Mouse (Mus musculus) spleen, adult 2 months (tissue): ENCODE results near the gene Zfp872. TPM values are rescaled to one million over a fixed set of nuclear protein-coding genes. Genes with fewer than 3 reads are reported as not detected.
A peak's percentile ranks its signal among the peaks of the same experiment; 100 is the strongest.
"Not testable (repeated sequence)": the region's sequence is repeated elsewhere in the genome, so short reads cannot be mapped to it uniquely, and the experiment has no call there.

Experiments used
- DNase-seq, 2 experiments: peaks; one replicate each; pipeline versions ENCODE4 v3.0.0 to v3.0.0-alpha.2; 2012 to 2021; ENCODE audit warnings: low spot score in 2 of 2, low read depth in 1 of 2
- H3K27ac ChIP-seq: fragments of 200-500 bp; 2 replicates; pipeline ENCODE4 v1.5.1; 2012; ENCODE audit warnings: low read length, inconsistent platforms; ENCODE audit not compliant: insufficient read depth
- H3K27me3 ChIP-seq: fragments of 200-500 bp; 2 replicates; pipeline ENCODE4 v1.6.1; 2012; ENCODE audit warnings: mild to moderate bottlenecking, moderate library complexity, low read length, inconsistent platforms; ENCODE audit not compliant: control insufficient read depth, insufficient read depth
- H3K36me3 ChIP-seq: fragments of 200-500 bp; 2 replicates; pipeline ENCODE4 v1.6.1; 2012; ENCODE audit warnings: mild to moderate bottlenecking, low read length, inconsistent platforms; ENCODE audit not compliant: control insufficient read depth, insufficient read depth
- H3K4me1 ChIP-seq: fragments of 200-500 bp; 2 replicates; pipeline ENCODE4 v1.6.1; 2011; ENCODE audit warnings: inconsistent platforms; ENCODE audit not compliant: control insufficient read depth, insufficient read depth, insufficient read length
- H3K4me3 ChIP-seq: fragments of 200-500 bp; 2 replicates; pipeline ENCODE4 v1.5.1; 2011; ENCODE audit warnings: mild to moderate bottlenecking, inconsistent platforms; ENCODE audit not compliant: insufficient read depth, insufficient read length; ENCODE audit errors: extremely low read depth
- CTCF ChIP-seq: fragments of 200-500 bp; IDR thresholded peaks from 2 replicates; pipeline ENCODE4 v1.5.1; 2011; ENCODE audit warnings: mild to moderate bottlenecking, inconsistent platforms; ENCODE audit not compliant: insufficient read depth, insufficient read length, insufficient replicate concordance; ENCODE audit errors: extremely low read depth
- POLR2A ChIP-seq: fragments of 200-500 bp; IDR thresholded peaks from 2 replicates; pipeline ENCODE4 v1.6.1; 2011; ENCODE audit warnings: low read depth, low read length, inconsistent platforms
- WGBS: fragments of 180-500 bp; shearing (Covaris S2); methylation state at CpG from one replicate; pipeline ENCODE4 v1.1.7; 2018; 5-methylcytosine and 5-hydroxymethylcytosine counted together
- polyA plus RNA-seq: library from polyadenylated mRNA; depleted of rRNA; stranded (reverse); fragments of >200 nt; gene quantifications from 2 replicates; pipeline ENCODE4 v1.2.3, GENCODE M21; 2012; rRNA removed

The Zfp872 gene
- not detected in 2 replicates for polyA plus RNA-seq

DNA sequence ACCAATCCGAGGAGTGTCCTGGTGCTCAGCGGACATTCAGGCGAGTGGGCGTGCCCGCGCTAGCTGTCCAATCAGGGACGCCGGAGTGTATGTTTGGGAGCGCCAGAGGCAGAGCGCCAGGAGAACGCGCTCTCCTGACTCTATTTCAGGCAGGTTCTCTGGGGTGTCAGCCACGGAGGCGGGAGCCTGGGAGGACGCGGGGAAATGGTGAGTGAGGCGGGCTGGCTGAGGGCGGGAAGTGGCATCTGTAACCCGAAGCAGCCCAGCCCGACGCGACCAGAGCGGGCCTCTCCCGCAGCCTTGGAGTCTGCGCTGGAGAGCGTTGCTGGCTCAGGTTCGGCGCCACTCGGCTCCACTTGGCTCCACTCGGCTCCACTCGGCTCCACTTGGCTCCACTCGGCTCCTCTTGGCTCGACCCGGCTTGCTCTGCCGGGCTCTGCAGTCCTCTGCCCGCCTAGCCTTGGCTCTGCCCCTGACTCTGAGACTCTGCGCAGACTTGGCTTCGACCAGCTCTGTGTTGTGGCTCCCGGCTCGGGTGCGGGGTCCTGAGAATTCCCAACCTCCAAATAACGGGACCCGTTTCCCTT, at the start of gene Zfp872:
TSS of gene Zfp872 (plus strand) at position 66 of the 587 bp plus-strand sequence.
- Histone ChIP-seq H3K4me3 (peak within 1 kb of the TSS; percentile 8; the same call in 1 of the 2 replicates), H3K27ac (no peak within 1 kb of the TSS), H3K36me3 (no peaks in the 10 kb centered on the region), H3K4me1 (no peaks in the 10 kb centered on the region; the same call in 1 of the 2 replicates), H3K27me3 (peaks cover 6% of the 10 kb centered on the region)
- DNase-seq, result no peak
- WGBS, result 16% methylated on average over 43 of the region's 43 CpGs
- no peak for TF ChIP-seq CTCF
- no peak for TF ChIP-seq POLR2A

DNA sequence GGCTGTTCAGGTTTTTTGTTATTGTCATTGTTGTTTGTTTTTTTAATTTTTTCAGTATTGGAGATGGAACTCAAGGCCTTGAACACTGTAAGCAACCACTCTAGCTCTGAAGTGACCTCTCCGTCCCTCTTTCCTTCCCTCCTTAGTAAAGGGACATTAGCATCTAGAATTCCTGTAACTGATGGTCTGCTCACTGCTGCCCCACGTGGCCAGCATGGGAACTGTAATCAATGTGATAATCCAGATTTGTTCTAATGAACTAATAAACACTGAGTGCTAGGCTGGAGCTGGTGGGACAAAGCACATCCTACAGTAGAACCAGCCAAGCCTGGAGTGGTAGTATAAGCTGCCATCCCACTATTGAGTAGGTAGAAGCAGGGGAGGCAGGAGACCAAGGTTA, 49.4 kb upstream of the Zfp872 start:
- TF ChIP-seq POLR2A (no peak), CTCF (peak; percentile 52; the same call in 1 of the 2 replicates)
- Histone ChIP-seq H3K36me3 (no peaks in the 10 kb centered on the region), H3K27ac (no peak overlapping the region), H3K4me1 (peaks cover 12% of the 10 kb centered on the region; the same call in 1 of the 2 replicates), H3K27me3 (no peaks in the 10 kb centered on the region), H3K4me3 (no peak overlapping the region)
- 35% methylated on average over 2 of the region's 2 CpGs for WGBS
- no peak for DNase-seq

DNA sequence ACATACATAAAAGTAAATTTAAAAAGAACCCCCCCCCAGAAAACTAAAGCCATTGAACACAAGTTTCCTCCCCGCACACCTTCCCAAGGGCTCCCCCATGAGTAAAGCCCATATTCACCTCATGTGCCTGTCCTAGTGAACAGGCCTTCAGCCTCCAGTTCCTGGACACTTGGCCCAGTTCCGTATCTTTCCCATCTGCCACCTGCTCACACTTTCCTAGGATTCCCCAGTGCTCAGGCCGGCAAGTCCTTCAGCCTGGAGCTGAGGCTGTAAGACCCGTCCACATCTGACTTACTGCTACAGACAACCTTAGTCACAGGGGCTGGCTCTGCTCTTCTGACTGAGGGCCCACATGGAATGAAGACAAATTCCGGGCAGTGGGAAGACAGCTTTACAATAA, 48.1 kb upstream of the Zfp872 start:
- no peak for TF ChIP-seq POLR2A
- no peak for TF ChIP-seq CTCF
- Histone ChIP-seq H3K4me3 (no peak overlapping the region), H3K4me1 (peaks cover 4% of the 10 kb centered on the region; the same call in 1 of the 2 replicates), H3K36me3 (no peaks in the 10 kb centered on the region), H3K27ac (no peak overlapping the region), H3K27me3 (no peaks in the 10 kb centered on the region)
- DNase-seq, result no peak
- 96% methylated on average over 5 of the region's 5 CpGs for WGBS

DNA sequence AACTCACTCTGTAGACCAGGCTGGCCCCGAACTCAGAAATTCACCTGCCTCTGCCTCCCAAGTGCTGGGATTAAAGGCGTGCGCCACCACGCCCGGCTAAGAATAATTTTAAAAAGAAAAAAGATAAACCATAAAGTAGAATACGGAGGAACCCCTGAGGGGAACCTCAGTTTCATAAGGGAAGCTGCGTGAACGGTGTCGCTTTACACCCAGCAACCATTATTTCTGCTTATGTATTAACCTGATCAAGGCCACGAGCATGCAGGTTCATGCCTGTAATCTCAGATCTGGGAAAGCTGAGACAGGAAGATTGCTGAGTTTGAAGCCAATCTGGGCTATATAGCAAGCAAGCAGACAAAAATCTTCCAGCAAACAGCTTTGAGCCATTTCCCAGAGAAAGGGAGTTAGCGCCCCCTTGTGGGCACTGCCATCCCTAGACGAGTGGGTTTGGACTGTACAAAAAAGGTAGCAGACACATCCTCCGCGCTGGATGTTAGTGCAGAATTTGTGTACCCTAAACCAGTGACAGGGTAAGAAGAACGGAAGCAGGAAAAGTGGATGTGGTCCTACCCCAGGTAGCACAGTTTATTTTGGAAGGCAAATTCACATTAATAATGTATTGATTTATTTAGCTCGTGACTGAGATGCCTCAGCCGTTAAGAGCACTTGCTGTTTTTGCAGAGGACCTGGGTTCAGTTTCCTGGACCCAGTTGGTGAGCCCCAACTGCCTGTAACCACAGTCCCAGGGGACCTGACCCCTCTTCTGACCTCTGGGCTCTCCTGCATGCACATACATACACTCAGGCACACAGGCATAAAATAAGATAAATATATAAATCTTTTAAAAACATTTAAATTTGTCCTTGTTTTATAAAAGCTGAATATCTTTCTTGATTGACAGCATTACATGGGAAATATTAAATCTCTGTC, 44.5 kb upstream of the Zfp872 start:
- peak; percentile 78 to 86 for DNase-seq
- H3K27ac ChIP-seq, result peak overlapping the region; percentile 74; the same call in 1 of the 2 replicates
- WGBS, result 20% methylated on average over 17 of the region's 17 CpGs
- no peaks in the 10 kb centered on the region for H3K36me3 ChIP-seq
- H3K4me1 ChIP-seq, result no peaks in the 10 kb centered on the region; the same call in 1 of the 2 replicates
- no peak overlapping the region for H3K4me3 ChIP-seq
- TF ChIP-seq CTCF (peak; percentile 81; the same call in 1 of the 2 replicates), POLR2A (no peak)
- no peaks in the 10 kb centered on the region for H3K27me3 ChIP-seq

DNA sequence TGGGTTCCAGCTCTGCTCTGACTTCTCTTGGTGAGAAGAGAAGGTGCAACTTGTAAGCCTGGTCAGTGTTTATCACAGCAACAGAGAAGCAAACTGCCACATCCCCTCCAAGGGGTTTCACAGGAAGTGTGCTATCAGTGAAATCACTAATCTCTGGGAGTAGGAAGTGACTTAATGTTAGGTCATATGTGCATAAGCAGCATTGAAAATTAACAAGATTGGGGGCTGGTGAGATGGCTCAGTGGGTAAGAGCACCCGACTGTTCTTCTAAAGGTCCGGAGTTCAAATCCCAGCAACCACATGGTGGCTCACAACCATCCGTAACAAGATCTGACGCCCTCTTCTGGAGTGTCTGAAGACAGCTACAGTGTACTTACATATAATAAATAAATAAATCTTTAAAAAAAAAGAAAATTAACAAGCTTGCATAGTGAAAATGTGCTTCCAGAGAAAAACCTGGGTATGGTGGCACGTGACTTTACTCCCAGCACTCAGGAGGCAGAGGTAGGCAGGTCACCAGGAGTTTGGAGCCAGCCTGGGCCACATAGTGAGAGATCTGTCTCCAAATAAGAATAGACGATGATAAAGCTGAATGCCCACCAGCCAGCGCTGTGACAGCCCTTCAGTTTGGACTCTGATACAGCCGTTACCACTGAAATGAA, 43.5 kb upstream of the Zfp872 start:
- Histone ChIP-seq H3K36me3 (no peaks in the 10 kb centered on the region), H3K27ac (peak overlapping the region; percentile 33), H3K4me1 (no peaks in the 10 kb centered on the region; the same call in 1 of the 2 replicates), H3K27me3 (no peaks in the 10 kb centered on the region), H3K4me3 (no peak overlapping the region)
- no peak for DNase-seq
- 66% methylated on average over 8 of the region's 8 CpGs for WGBS
- no peak for TF ChIP-seq CTCF
- TF ChIP-seq POLR2A, result no peak

DNA sequence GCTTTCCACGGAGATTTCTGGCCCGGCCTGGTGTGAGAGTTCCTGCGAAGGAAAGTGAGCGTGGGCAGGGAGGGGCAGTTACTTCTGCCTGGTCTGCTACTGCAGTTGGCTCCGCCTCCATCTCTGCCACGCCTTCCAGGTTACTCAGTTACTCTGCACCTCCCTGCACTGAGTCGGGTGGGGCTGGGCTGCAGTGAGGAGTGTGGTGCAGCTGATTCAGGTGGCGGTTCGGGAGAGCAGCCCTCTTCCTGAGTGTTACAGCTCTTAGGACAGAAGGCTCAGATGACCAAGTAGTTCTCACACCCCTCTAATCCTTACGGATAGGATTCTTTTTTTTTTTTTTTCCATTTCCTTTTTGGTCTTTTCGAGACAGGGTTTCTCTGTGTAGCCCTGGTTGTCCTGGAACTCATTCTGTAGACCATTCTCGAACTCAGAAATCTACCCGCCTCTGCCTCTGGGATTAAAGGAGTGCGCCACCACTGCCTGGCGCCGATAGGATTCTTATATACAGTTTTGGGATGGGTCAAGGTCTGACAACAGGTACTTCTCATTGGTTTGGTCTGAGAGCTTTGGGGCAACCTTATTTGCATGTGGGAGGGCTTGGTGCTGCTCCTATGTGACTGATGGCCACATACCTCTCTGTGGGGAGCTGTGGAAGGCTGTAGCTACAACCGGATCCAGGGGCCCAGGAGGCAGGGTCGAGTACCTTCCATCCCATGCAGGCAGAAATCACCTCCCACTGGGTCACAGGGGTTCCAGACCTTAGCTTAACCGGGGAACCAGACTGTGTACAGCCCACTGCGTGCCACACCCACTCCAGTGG, 38.3 kb upstream of the Zfp872 start:
- 78% methylated on average over 20 of the region's 20 CpGs for WGBS
- no peak for TF ChIP-seq POLR2A
- no peak for TF ChIP-seq CTCF
- Histone ChIP-seq H3K4me3 (no peak overlapping the region), H3K4me1 (no peaks in the 10 kb centered on the region), H3K36me3 (no peaks in the 10 kb centered on the region), H3K27me3 (no peaks in the 10 kb centered on the region), H3K27ac (no peak overlapping the region)
- no peak for DNase-seq

DNA sequence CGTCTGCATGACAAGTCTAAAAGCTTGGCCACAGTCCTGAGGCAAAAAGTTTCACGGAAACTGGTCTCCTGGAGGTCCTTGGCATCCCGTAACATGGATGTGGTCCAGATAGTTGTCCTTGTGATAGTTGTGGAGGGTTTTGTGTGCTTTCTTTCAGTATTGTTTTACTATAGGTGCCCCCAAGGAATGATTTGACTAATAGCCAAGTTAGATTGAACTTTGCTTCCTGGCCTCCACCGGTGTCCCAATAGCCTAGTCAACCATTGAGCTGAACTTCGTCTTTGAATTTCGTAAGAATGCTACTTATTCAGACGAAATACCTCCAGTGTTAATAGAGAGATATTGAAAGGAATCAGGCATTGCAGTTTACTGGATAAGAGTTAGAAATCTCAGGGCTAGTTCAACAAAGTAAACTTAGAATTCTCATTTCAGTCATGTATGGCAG, 37.6 kb upstream of the Zfp872 start:
- H3K27ac ChIP-seq, H3K36me3 ChIP-seq, H3K4me3 ChIP-seq, DNase-seq, H3K4me1 ChIP-seq, H3K27me3 ChIP-seq: not testable (repeated sequence)
- 89% methylated on average over 7 of the region's 7 CpGs for WGBS
